Mouse (Mus musculus): ENCODE data around the gene Pax7. TPM values are rescaled to one million over a fixed set of nuclear protein-coding genes. Genes with fewer than 3 reads are reported as not detected.

The Pax7 gene
- not detected for polyA plus RNA-seq (2014; fragmentation: Illumina TruSeq; extraction: RNeasy Lipid Tissue Mini Kit (QIAGEN cat#74804); ENCODE audit: low read depth, low replicate concordance)

GRCm38 (mm10) chr4:139833036-139833634 lies at the start of gene Pax7:
TSS of gene Pax7 (minus strand) at chr4:139833528.

Other genes with a start within 250 kb of the Pax7 start
- gene Gm21969, start 230.3 kb downstream of the Pax7 start, polyA plus RNA-seq (2014; fragmentation: Illumina TruSeq; extraction: RNeasy Lipid Tissue Mini Kit (QIAGEN cat#74804); ENCODE audit: low read depth, low replicate concordance) = not detected
- 50.2 TPM for gene Aldh4a1, start 210.7 kb downstream of the Pax7 start, polyA plus RNA-seq (2014; fragmentation: Illumina TruSeq; extraction: RNeasy Lipid Tissue Mini Kit (QIAGEN cat#74804); ENCODE audit: low read depth, low replicate concordance)
- gene Tas1r2, start 180.0 kb downstream of the Pax7 start, polyA plus RNA-seq (2014; fragmentation: Illumina TruSeq; extraction: RNeasy Lipid Tissue Mini Kit (QIAGEN cat#74804); ENCODE audit: low read depth, low replicate concordance) = not detected
- gene Klhdc7a, start 134.5 kb upstream of the Pax7 start, polyA plus RNA-seq (2014; fragmentation: Illumina TruSeq; extraction: RNeasy Lipid Tissue Mini Kit (QIAGEN cat#74804); ENCODE audit: low read depth, low replicate concordance) = 1.9 TPM